In genomic region chr4:53263776-53264175, GRCm38 (mm10) we compare ENCODE assay signal across 8 mouse cellular contexts.
A peak's percentile ranks its signal among the peaks of the same experiment; 100 is the strongest.
DNase-seq lines count a peak whose midpoint lies in the region; ATAC-seq lines count a peak whose summit lies in the region.

No protein-coding gene starts in this region.

- H3K4me3 ChIP-seq in hindbrain, embryonic 13.5 days = no peak overlapping the region

- DNase-seq in adrenal gland, adult (ENCODE audit: inconsistent age in 2 of 2, low spot score in 1 of 2) = peak; percentile 91 to 96
- peak; percentile 69 for DNase-seq in cerebellum, adult 9-11 months
- peak; percentile 80 to 90 for DNase-seq in gastrocnemius, adult 8-10 months (ENCODE audit: low spot score in 2 of 2)
- DNase-seq in layer of hippocampus, adult 9-11 months = peak; percentile 84
- DNase-seq in lung, postnatal 36 days = peak; percentile 91
- DNase-seq in skeletal muscle tissue, adult 2 months (ENCODE audit: low read depth, low spot score) = peak; percentile 95

- peak; percentile 88 for ATAC-seq in hindbrain, embryonic 13.5 days (ENCODE audit: low FRiP score)
- ATAC-seq in erythroid progenitor cell, adult 5-6 weeks (replicated peaks; ENCODE audit: low FRiP score, poor library complexity, severe bottlenecking) = no peak

- 49% methylated on average over 13 of the region's 13 CpGs for WGBS in hindbrain, embryonic 13.5 days

- peak overlapping the region; percentile 56 for H3K27ac ChIP-seq in hindbrain, embryonic 13.5 days

- H3K9ac ChIP-seq in hindbrain, embryonic 13.5 days = no peak overlapping the region

- H3K36me3 ChIP-seq in hindbrain, embryonic 13.5 days = no peaks in the 10 kb centered on the region

- peaks cover 23% of the 10 kb centered on the region for H3K4me1 ChIP-seq in hindbrain, embryonic 13.5 days (replicated peaks)

- H3K9me3 ChIP-seq in hindbrain, embryonic 13.5 days = no peaks in the 10 kb centered on the region

- no peak overlapping the region for H3K4me2 ChIP-seq in hindbrain, embryonic 13.5 days

- H3K27me3 ChIP-seq in hindbrain, embryonic 13.5 days = no peaks in the 10 kb centered on the region
